Mouse (Mus musculus) hindbrain, embryonic 11.5 days (tissue): ENCODE measurements around the gene Mdga1. TPM values are rescaled to one million over a fixed set of nuclear protein-coding genes. Genes with fewer than 3 reads are reported as not detected.

Source experiments
- ATAC-seq: fragments of 200-750 bp; cut with Nextera tagmentation; 2 replicates; pipeline ENCODE4 v1.8.0; 2017; ENCODE audit warnings: mild to moderate bottlenecking, moderate TSS enrichment, moderate library complexity; ENCODE audit not compliant: low FRiP score
- DNase-seq: peaks from one replicate; pipeline ENCODE4 v3.0.0-alpha.2; 2015; ENCODE audit warnings: low spot score
- H3K27ac ChIP-seq: fragments of 300-500 bp; sonication (generic); 2 replicates; pipeline ENCODE4 v1.5.1; 2014; ENCODE audit warnings: mild to moderate bottlenecking, low read depth, low read length
- H3K27me3 ChIP-seq: fragments of 300-500 bp; sonication (generic); 2 replicates; pipeline ENCODE4 v1.6.1; 2014; ENCODE audit warnings: mild to moderate bottlenecking, low read length, moderate library complexity, mixed read lengths; ENCODE audit not compliant: control insufficient read depth, insufficient read depth
- H3K36me3 ChIP-seq: fragments of 300-500 bp; sonication (generic); 2 replicates; pipeline ENCODE4 v1.6.1; 2014; ENCODE audit warnings: mild to moderate bottlenecking, low read length, moderate library complexity, mixed read lengths; ENCODE audit not compliant: control insufficient read depth, insufficient read depth
- H3K4me1 ChIP-seq: fragments of 300-500 bp; sonication (generic); replicated peaks from 2 replicates; pipeline ENCODE4 v1.6.1; 2014; ENCODE audit warnings: low read length, mixed read lengths; ENCODE audit not compliant: control insufficient read depth, insufficient read depth
- H3K4me2 ChIP-seq: fragments of 300-500 bp; sonication (generic); replicated peaks from 2 replicates; pipeline ENCODE4 v1.6.1; 2014; ENCODE audit warnings: mild to moderate bottlenecking, low read depth, low read length
- H3K4me3 ChIP-seq: fragments of 300-500 bp; sonication (generic); 2 replicates; pipeline ENCODE4 v1.5.1; 2014; ENCODE audit warnings: low read depth, low read length
- H3K9ac ChIP-seq: fragments of 300-500 bp; sonication (generic); 2 replicates; pipeline ENCODE4 v1.6.1; 2014; ENCODE audit warnings: low read depth, low read length
- H3K9me3 ChIP-seq: fragments of 300-500 bp; sonication (generic); 2 replicates; pipeline ENCODE4 v1.6.1; 2016; ENCODE audit warnings: low read length; ENCODE audit not compliant: control insufficient read depth
- WGBS: fragments of 180-500 bp; shearing (Covaris S2); extraction: QIAGEN DNeasy Blood & Tissue Kit; methylation state at CpG from one replicate; pipeline ENCODE4 v1.1.7; 2014; 5-methylcytosine and 5-hydroxymethylcytosine counted together
- polyA plus RNA-seq: library from polyadenylated mRNA; unstranded; fragments of >200 nt; fragmentation: Nextera tagmentation; extraction: Ambion mirVana; gene quantifications from 2 replicates; pipeline ENCODE4 v1.2.1, GENCODE M21; 2014

Mdga1 gene
- polyA plus RNA-seq, 1 experiment from 2014 or later = 4.6 TPM

- 95% methylated on average over 7 of the region's 7 CpGs for WGBS
- DNase-seq = no peak
- no peak overlapping the region for H3K4me2 ChIP-seq
- no peak overlapping the region for H3K27ac ChIP-seq
- H3K9ac ChIP-seq = no peak overlapping the region
- H3K36me3 ChIP-seq = no peaks in the 10 kb centered on the region
- H3K27me3 ChIP-seq = no peaks in the 10 kb centered on the region
- no peak overlapping the region for H3K4me3 ChIP-seq
- H3K9me3 ChIP-seq = no peaks in the 10 kb centered on the region
- ATAC-seq = no peak
- H3K4me1 ChIP-seq = no peaks in the 10 kb centered on the region
Observed at GRCm38 (mm10) chr17:29909031-29909430, 60.9 kb downstream of the Mdga1 start.

- H3K4me3 ChIP-seq = no peak overlapping the region
Observed at GRCm38 (mm10) chr17:29904694-29905093, 65.2 kb downstream of the Mdga1 start.

GRCm38 (mm10) chr17:29902406-29903155, 67.3 kb downstream of the Mdga1 start:
- no peaks in the 10 kb centered on the region for H3K36me3 ChIP-seq
- no peaks in the 10 kb centered on the region for H3K9me3 ChIP-seq
- 79% methylated on average over 16 of the region's 16 CpGs for WGBS
- no peak overlapping the region for H3K27ac ChIP-seq
- no peak overlapping the region for H3K4me3 ChIP-seq
- H3K9ac ChIP-seq = no peak overlapping the region
- no peak for ATAC-seq
- H3K4me2 ChIP-seq = no peak overlapping the region
- no peaks in the 10 kb centered on the region for H3K27me3 ChIP-seq
- no peaks in the 10 kb centered on the region for H3K4me1 ChIP-seq
- no peak for DNase-seq

More at GRCm38 (mm10) chr17:29904694-29905093, 65.2 kb downstream of the Mdga1 start:
- Histone ChIP-seq H3K27ac (no peak overlapping the region), H3K9me3 (no peaks in the 10 kb centered on the region), H3K9ac (no peak overlapping the region), H3K27me3 (no peaks in the 10 kb centered on the region), H3K36me3 (no peaks in the 10 kb centered on the region), H3K4me2 (no peak overlapping the region), H3K4me1 (no peaks in the 10 kb centered on the region)
- ATAC-seq (no peak), DNase-seq (no peak)
- 76% methylated on average over 5 of the region's 5 CpGs for WGBS

GRCm38 (mm10) chr17:29900289-29900688, 69.6 kb downstream of the Mdga1 start:
- no peak overlapping the region for H3K9ac ChIP-seq
- no peaks in the 10 kb centered on the region for H3K9me3 ChIP-seq
- WGBS = 91% methylated on average over 5 of the region's 5 CpGs
- no peak overlapping the region for H3K4me2 ChIP-seq
- DNase-seq = no peak
- no peak for ATAC-seq
- no peak overlapping the region for H3K27ac ChIP-seq
- no peaks in the 10 kb centered on the region for H3K36me3 ChIP-seq
- H3K4me3 ChIP-seq = no peak overlapping the region
- no peaks in the 10 kb centered on the region for H3K27me3 ChIP-seq
- H3K4me1 ChIP-seq = peaks cover 5% of the 10 kb centered on the region

GRCm38 (mm10) chr17:29896181-29897054, 73.5 kb downstream of the Mdga1 start:
- Histone ChIP-seq H3K9ac (no peak overlapping the region), H3K36me3 (no peaks in the 10 kb centered on the region), H3K4me2 (no peak overlapping the region), H3K27ac (0 out of 2 replicates have a peak overlapping the region, but pooled peaks have one; percentile 8), H3K4me1 (peaks cover 5% of the 10 kb centered on the region), H3K27me3 (no peaks in the 10 kb centered on the region), H3K4me3 (no peak overlapping the region), H3K9me3 (no peaks in the 10 kb centered on the region)
- 6% methylated on average over 7 of the region's 7 CpGs for WGBS
- DNase-seq (peak; percentile 63), ATAC-seq (peak; percentile 65)

GRCm38 (mm10) chr17:29895566-29895965, 74.3 kb downstream of the Mdga1 start:
- 78% methylated on average over 5 of the region's 5 CpGs for WGBS
- H3K9me3 ChIP-seq = no peaks in the 10 kb centered on the region

GRCm38 (mm10) chr17:29894965-29895364, 74.9 kb downstream of the Mdga1 start:
- Histone ChIP-seq H3K9ac (no peak overlapping the region), H3K4me3 (no peak overlapping the region), H3K4me2 (no peak overlapping the region), H3K27me3 (peaks cover 10% of the 10 kb centered on the region), H3K27ac (no peak overlapping the region), H3K9me3 (no peaks in the 10 kb centered on the region), H3K4me1 (peaks cover 5% of the 10 kb centered on the region), H3K36me3 (no peaks in the 10 kb centered on the region)
- 78% methylated on average over 5 of the region's 5 CpGs for WGBS
- no peak for DNase-seq
- ATAC-seq = no peak

More at GRCm38 (mm10) chr17:29895566-29895965, 74.3 kb downstream of the Mdga1 start:
- Histone ChIP-seq H3K4me3 (no peak overlapping the region), H3K4me1 (peaks cover 5% of the 10 kb centered on the region), H3K9ac (no peak overlapping the region), H3K27me3 (peaks cover 4% of the 10 kb centered on the region), H3K27ac (no peak overlapping the region), H3K36me3 (no peaks in the 10 kb centered on the region), H3K4me2 (no peak overlapping the region)
- ATAC-seq (no peak), DNase-seq (no peak)

GRCm38 (mm10) chr17:29890451-29891110, 79.3 kb downstream of the Mdga1 start:
- H3K4me1 ChIP-seq = peaks cover 17% of the 10 kb centered on the region
- ATAC-seq (no peak), DNase-seq (no peak)
- no peak overlapping the region for H3K4me3 ChIP-seq
- H3K9ac ChIP-seq = no peak overlapping the region
- no peaks in the 10 kb centered on the region for H3K36me3 ChIP-seq
- no peaks in the 10 kb centered on the region for H3K9me3 ChIP-seq
- WGBS = 68% methylated on average over 7 of the region's 7 CpGs
- H3K27me3 ChIP-seq = peaks cover 29% of the 10 kb centered on the region
- H3K27ac ChIP-seq = no peak overlapping the region
- H3K4me2 ChIP-seq = no peak overlapping the region
